Mouse (Mus musculus) heart, adult 2 months (tissue): ENCODE results near the gene Kazn.

Experiments
- CTCF ChIP-seq: fragments of 200-600 bp; IDR thresholded peaks from 2 replicates; pipeline ENCODE4 v1.8.1; 2022; ENCODE audit warnings: antibody characterized with exemption, mild to moderate bottlenecking, moderate library complexity
- EP300 ChIP-seq: fragments of 200-500 bp; IDR thresholded peaks from 2 replicates; pipeline ENCODE4 v1.6.1; 2011; ENCODE audit warnings: low read depth, low read length, control low read depth; ENCODE audit not compliant: insufficient read depth

DNA sequence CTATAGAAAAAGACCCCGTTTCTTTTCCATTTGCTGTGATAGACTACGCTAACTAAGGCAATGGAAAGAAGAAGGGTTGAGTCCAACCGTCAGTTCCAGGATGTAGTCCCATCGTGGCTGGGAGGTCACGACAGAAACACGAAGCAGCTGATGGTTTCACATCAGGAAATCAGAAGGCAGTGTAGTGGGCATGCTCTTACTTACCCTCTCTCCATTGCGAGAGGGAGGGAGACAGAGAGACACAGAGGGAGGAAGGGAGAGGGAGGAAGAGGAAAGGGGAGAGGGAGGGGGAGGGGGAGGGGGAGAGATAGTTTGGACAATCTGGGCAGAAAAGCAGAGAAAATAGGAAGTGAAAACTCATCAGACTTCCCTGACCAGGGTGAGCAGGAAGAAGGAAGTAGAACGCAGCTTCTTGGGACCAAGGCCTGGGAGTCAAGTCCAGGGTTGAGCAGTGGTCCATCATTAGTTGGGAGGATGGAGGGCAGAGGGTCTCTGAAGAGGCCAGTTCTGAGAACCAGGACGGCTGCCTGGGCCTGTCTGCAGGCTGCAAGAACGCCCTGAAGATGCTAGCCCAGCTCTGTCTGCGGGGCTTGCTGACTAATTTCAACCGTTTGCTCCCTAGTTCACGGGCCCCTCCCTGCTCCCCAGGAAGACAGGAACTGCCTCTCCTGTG lies 165.0 kb downstream of the Kazn start:
- no peak for TF ChIP-seq CTCF
- no peak for TF ChIP-seq EP300
